Mouse (Mus musculus) cerebellum, adult 2 months (tissue): ENCODE results near the gene Man2a1.

Source experiments
- CTCF ChIP-seq: fragments of 200-500 bp; IDR thresholded peaks from 2 replicates; pipeline ENCODE4 v1.5.1; 2011; ENCODE audit warnings: low read depth, mild to moderate bottlenecking, control low read depth, low read length, moderate library complexity, borderline replicate concordance; ENCODE audit not compliant: insufficient read depth
- POLR2A ChIP-seq: fragments of 200-500 bp; IDR thresholded peaks from 2 replicates; pipeline ENCODE4 v1.6.1; 2011; ENCODE audit warnings: low read length, control low read depth, borderline replicate concordance; ENCODE audit not compliant: insufficient read depth

DNA sequence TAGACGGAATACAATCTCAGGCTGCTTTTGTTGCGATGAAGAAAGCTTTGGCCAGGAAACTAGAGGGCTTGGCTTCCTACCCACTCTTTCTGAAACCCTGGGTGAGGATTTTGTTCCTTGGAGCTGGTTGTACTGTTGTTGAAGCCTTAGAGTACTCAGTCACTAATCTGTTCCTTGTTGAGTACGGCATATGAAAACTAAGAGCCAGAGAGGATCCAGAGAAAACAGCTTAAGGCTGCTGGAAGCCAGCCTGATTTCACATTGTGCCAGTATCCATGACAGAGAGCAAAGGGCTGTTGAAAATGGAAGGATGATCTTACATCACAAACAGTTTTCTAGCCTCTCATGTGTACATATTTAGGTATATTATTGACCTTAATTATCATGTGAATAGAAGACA lies 7.7 kb upstream of the Man2a1 start:
- TF ChIP-seq CTCF = no peak
- no peak for TF ChIP-seq POLR2A
